Mouse (Mus musculus): ENCODE measurements around the gene Acd.

The Acd gene

DNA sequence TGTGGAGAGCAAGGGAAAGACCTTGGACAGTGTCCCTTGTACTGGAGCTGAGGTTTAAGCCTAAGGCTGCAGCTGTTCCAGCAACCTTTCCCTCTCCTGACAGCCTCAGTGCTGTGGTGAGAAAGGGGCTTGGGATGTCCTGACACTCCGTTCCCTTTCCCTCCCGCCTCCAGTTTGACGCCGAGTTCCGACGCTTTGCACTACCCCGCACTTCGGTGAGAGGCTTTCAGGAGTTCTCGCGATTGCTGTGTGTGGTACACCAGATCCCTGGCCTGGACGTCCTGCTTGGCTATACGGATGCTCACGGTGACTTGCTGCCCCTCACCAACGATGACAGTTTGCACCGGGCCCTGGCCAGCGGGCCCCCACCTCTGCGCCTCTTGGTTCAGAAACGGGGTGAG is 1.1 kb upstream of the Acd start:
- DNase-seq (ENCODE audit: low spot score), result peak; percentile 47

DNA sequence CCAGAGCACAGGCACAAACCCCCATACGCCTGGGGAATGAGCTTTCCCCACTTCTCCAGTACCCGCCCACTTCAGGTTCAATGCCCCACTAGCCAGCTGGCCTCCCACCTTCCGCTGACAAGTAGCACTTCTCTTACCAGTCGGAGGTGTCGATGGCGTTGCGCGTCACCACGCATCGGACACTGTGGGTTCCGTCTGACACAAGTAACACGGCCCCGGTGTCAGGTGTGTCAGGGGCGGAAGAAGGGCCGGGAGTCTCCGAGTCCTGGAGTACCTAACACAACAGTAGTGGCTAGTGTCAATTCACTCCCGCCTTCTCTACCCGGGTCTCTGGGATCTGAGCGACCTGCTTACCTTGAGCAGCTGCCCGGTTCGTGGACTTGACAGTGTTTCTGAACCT is 336 bp downstream of the Acd start:
- peak; percentile 59 for DNase-seq (ENCODE audit: low spot score)

DNA sequence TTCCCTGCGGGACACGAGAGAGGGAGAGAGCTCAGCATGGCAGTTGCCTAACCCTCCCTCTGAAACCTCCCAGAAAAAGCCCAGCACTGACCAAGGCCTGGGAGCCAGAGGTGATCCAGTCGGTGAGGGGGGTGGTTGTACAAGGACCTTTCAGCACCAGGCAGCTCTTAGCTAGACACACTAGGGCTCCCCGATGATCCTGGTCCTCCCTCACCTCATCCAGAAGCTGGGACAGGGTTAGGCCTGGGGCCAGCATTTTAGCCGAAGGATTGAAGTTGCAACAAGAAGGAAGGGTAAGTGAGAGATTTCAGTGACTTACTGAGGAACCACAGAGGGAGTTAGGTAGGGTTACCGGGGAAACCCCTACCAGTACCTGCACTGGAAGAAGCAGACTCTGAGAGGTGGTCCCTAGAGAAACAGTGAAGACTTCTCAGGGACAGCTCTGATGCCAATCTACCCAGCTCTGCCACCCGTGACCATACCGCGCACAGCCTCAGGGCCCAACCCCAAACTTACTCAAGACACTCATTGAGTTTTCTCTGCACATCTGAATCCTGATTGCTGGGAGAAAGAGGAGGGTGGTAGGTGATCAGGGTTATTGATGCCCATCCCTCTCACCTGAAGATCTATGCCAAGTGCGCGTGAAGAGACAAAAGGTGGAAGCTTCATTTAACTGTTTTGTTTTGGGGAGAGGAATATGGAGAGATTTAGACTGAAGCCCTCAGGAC is 1.2 kb downstream of the Acd start:
- no peak for DNase-seq (ENCODE audit: low spot score)

DNA sequence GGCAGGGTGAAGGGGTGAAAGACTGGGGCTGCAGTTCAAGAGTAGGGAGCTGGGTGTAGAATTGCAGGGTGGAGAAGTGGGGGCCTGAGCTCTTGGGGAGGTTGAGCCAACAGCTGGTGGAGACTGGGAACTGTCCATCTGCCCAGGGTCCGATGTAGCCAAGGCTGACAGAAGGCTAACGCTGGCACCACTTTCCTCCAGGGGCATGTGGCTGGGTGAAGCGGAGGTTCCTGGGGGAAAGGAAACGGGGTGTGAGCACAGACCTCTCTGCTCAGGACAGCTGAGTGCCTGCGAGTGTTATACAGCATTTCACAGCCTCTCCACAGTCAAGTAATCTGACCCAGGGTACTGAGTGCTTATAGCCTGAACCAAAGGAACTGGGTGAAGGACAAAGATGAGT is 2.2 kb downstream of the Acd start:
- no peak for DNase-seq (ENCODE audit: low spot score)

DNA sequence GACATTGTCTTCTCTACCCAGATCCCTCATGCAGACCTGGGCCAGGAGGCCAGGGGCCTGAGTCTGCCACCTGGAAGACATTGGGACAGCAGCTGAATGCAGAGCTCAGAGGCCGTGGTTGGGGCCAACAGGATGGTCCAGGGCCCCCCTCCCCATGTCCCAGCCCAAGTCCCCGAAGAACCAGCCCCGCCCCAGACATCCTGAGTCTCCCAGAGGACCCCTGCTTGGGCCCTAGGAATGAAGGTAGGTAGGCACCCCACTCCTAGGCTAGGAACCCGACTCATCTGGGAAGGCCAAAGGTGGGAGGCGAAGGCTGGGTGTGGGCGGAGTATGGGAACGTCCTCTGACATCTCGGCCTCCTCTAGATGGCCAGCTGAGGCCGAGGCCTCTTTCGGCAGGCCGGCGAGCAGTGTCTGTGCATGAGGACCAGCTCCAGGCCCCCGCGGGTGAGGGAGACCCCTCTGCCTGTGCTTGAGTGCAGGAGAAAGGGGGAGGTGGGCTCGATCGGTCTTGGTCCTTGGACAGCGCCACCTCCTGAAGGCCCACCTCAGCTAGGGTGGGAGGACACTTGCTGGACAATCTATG is 3.6 kb downstream of the Acd start:
- DNase-seq (ENCODE audit: low spot score), result peak; percentile 42

DNA sequence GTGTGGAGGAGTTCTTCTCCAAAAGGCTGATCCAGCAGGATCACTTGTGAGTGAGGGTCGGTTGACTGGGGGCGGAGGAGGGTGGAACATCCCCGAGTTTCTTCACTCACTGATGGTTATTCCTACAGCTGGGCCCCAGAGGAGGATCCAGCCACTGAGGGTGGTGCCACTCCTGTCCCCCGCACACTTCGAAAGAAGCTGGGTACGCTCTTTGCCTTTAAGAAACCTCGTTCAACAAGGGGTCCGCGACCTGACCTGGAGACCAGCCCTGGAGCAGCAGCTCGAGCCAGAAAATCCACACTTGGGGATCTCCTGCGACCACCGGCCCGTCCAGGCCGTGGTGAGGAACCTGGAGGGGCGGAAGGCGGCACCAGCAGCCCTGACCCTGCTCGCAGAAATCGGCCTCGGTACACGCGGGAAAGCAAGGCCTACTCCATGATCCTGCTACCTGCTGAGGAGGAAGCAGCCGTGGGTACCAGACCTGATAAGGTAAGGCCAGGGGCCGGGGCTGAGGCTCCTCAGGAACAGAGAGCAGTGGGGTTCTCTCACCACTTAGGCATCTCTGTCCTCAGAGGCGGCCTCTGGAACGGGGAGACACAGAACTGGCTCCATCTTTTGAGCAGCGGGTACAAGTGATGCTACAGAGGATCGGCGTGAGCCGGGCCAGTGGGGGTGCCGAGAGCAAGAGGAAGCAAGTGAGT is 5.7 kb downstream of the Acd start:
- peak; percentile 41 for DNase-seq (ENCODE audit: low spot score)

DNA sequence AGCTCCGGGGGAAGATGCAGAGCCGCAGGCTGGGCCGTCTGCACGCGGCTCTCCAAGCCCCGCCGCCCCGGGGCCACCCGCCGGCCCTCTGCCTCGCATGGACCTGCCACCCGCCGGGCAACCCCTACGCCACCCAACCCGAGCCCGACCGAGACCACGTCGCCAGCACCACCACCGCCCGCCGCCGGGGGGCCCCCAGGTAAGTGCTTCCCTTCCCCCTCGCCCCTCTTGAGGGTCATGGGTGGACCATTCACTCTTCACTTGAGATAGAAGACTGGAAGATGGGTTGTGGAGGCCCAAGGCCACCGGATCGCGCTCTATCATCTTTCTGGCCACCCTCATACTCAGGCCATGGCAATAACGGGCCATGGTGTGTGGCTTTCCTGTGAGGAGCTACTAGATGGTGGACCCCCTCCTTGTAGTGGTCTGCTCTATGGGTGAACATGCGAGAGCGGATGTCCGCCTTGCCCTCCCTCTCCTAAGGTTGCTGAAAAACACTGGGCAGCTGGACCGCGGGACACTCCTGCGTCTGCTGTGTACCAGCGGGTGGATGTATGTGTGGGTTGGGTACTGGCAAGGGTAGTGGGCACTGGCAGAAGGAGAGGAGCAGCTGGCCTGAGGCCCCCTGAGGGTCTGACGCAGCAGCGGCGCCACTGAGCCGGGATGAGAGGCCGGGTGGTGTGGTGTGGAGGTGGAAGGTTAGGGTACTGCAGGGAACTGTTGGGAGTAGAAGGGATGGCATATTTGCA is 6.7 kb downstream of the Acd start:
- peak; percentile 66 for DNase-seq (ENCODE audit: low spot score)

DNA sequence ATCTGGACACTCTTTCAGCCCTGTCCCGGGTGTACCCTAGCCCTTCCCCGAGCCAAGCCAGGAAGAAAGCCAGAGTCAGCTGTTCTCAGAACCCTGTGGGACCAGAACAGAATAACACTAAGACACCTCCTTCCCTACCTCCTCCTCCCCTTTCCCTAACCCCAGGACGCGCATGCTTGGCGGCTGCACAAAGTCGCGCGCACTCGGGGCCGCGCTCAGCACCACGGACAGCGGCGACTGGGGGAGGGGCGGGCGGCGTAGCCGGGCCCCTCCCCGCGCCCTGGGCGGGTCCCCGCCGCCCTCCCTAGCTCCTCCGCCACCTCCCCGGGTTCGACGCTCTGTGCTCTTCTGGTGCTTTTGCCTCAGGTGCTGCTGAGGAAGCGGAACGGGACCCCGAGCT is 7.3 kb downstream of the Acd start:
- DNase-seq (ENCODE audit: low spot score), result peak; percentile 88

DNA sequence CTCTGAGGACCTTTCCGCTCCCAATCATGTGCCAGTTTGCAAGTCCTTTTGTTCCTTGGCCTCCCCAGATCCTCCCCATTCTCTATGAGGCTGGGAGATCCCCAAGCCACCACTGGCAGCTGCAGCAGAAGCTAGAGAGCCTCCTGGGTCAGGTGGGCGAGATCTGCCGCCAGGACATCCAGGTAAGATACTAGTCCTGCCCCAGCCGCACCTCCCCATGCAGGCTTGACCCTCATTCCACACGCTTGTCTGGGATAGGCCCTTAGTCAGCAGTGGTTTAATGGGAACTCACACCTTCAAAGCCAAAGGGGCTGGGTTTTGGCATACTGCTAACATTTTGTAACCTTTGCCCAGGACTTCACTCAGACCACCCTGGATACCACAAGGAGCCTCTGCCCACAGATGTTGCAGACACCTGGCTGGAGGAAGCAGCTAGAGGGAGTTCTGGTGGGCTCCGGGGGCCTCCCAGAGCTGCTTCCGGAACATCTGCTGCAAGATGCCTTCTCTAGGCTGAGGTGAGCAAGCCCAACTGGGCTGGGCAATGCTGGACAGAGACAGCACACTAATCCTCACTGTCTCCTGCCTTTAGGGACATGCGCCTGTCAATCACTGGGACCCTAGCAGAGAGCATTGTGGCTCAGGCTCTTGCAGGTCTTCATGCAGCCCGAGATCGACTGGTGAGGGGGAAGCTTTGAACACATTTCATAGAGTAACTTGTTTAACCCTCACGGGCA is 8.3 kb downstream of the Acd start:
- DNase-seq (ENCODE audit: low spot score), result no peak

DNA sequence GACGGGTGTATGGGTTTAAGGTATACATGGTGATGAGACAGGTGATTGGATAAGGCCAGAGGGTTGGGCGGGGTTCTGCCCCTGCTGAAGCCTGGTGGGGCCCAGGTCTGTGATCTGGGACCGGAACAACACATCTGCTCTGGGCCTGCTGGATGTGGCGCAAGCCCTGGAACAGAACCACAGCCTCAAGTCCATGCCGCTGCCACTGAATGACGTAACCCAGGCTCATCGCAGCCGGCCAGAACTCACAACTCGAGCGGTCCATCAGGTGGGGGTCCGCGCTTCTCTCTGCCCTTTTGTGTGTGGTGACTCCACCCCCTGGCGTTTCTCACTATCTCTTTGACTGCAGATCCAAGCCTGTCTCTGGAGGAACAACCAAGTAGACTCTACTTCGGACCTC is 9.9 kb downstream of the Acd start:
- no peak for DNase-seq (ENCODE audit: low spot score)

DNA sequence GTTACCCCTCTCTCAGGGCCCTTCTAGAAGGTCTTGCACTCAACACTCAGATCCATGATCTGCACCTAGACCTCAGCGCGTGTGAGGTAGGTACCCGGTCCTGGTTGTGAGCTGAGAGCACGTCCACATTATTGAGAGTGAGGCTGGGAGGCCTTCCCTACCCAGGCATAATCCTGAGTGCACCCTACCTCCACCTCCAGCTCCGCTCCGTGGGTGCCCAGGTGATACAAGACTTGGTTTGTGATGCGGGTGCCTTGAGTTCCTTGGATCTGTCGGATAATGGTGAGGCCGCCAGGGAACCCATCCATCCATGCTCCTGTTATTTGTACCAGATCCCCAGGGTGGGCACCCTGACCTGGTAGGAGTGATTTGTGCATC is 10.9 kb downstream of the Acd start:
- no peak for DNase-seq (ENCODE audit: low spot score)

DNA sequence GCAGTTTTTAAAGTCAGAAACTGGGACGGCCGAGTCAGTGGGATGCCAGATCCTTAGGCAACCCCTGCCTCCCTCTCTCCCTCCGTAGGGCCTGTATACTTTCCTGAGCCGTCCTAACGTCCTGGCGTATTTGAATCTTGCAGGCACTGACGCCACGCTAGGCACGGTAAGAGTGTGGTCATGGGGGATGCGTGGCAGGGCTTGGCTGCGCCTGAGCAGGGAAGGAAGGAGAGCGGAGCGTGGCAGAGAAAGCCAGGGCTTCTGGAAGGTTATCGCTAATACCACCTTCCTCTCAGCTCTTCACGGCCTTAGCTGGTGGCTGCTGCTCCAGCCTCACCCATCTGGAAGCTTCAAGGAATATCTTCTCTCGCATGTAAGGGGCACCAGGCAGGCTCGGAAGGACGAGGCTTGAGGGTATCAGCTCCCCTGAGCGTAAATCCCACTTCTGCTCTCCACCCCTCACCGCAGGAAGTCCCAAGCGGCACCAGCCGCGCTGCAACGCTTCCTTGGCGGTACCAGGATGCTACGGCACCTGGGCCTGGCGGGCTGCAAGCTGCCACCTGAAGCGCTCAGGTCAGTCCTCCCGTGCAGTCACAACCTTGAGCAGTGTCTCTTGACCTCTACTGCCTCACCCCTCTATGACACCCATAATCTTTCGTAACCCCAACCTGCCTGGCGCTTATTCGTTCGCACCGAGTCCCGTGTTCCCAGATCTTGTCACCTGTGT is 11.5 kb downstream of the Acd start:
- DNase-seq (ENCODE audit: low spot score), result no peak

DNA sequence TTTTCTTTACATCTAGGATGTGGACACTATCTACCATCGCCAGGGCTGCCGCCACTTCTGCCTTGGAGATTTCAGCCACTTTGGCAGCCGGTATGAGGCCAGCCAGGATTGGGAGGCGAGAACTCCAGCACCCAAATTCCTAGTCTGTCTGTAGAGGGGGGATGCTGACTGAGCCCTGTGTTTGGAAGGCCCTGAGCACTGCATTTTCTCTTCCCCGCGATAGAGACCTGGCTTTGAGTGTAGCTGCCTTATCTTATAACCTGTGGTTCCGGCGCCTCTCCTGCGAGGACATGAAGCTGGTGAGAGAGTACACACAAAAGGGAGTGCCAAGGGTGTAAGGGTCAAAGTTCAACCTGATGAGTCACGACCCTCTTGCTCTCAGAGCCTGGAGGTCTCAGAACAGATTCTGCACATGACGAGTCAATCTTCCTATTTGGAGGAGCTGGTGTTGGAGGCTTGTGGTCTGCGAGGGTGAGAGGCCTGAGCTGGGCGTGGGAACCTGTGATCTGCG is 12.6 kb downstream of the Acd start:
- DNase-seq (ENCODE audit: low spot score), result no peak

DNA sequence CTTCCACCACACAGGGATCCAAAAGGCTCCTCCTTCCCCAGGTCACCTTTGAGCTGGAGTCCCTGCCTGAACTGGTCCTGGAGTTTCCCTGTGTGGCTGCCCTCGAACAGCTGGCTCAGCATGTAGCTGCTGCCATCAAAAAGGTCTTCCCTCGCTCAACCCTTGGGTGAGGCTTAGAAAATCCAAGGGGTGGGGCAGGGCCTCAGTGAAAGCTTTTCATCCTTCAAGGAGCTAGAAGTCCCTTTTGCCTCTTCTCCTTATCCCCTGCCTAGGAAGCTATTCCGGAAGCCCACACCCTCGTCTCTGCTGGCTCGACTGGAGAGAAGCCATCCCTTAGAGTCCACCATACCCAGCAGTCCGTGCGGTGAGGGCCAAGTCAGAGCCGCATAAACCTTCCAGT is 13.4 kb downstream of the Acd start:
- no peak for DNase-seq (ENCODE audit: low spot score)

DNA sequence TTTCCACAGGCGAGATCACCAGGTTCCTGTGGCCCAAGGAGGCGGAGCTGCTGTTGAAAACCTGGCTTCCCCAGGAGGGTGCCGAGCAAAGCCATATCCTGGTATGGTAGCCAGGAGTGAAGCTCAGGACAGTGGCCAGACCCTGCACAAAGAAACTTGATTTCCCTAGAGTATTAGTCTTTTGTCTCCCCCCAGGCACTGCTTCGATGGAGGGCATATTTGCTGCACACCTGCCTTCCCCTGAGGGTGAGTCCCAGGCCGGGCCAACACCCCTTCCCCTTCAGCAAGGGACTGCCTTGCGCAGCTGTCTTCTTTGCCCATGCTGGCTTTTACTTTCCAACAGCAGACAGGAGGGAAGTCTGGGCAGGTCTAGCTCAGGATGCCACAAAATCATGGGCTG is 14.4 kb downstream of the Acd start:
- DNase-seq (ENCODE audit: low spot score), result no peak

DNA sequence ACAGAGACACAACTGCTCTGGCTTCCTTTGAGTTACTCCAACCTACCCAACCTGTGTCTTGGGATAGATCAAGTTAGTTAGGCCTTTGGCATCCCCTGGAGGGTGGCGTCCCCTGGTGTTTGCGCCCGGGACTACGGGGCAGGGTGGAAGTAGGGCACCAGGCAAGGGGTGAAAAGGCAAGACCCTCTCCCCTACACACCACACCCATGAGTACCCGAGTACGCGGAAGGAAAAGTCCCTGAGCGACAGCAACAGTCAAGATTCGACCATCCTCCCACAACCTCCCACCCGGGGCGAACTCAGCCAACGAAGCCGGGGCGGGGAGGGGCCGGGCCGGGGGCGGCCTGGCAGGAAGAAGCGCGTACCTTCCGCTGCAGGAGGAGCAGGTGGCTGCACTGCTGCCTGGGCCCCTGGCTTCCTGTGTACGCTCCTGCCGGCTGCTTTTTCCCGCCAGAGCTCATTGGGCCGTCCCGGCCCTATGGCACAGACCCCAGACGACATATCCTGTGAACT is 15.1 kb downstream of the Acd start, which contains the start of gene Carmil2:
Gene Carmil2, plus strand, starts transcription at position 479 of the 513 bp plus-strand sequence.
- peak; percentile 80 for DNase-seq (ENCODE audit: low spot score)

DNA sequence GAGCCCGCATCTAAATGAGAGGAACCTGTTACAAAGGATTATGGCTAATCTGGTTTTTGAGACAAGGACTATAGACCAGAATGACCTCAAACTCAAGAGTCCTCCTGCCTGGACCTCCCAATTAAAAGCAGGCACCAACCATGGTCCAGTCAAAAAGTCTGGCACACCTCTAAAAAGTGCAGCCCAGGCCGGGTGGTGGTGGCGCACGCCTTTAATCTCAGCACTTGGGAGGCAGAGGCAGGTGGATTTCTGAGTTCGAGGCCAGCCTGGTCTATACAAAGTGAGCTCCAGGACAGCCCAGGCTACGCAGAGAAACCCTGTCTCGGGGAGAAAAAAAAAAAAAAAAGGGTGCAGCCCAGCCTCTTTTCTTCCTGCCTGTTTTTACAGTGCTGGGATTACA is 15.6 kb downstream of the Acd start:
- DNase-seq (ENCODE audit: low spot score), result no peak

DNA sequence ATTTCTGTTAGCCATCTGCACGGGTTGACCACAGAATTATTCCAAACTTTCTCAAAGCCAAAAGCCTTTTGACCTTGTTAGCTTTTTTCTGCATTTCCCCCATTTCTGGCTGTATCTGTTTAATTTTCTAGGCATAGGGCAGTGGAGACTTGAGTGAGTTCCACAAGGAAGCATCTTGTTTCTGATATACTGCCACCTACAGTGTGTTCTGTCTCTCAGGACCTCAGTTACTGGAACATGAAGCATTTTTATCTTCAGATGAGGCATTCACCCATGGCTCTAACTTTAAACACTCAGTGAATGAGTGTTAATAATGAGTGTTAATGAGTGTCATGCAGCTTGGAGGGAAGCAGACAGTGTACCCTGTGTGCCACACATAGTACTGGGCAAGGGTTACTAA is 23.0 kb downstream of the Acd start:
- no peak for DNase-seq (ENCODE audit: low spot score)

DNA sequence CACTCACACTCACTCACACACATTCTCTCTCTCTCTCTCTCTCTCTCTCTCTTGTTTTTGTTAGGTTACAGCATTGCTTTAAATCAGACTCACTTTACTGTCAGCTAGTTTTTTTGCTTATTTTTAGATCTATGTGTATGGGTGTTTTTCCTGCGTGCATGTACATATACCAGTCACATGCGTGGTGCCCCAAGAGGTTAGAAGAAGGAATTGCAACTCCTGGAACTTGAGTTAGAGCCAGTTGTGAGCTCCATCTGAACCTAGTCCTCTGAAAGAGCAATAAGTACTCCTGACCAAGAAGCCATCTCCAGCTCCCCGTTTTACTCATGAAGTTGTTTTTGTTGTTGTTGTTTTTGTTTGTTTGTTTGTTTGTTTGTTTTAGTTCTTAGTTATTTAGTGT is 39.7 kb downstream of the Acd start:
- no peak for DNase-seq (ENCODE audit: low spot score)

DNA sequence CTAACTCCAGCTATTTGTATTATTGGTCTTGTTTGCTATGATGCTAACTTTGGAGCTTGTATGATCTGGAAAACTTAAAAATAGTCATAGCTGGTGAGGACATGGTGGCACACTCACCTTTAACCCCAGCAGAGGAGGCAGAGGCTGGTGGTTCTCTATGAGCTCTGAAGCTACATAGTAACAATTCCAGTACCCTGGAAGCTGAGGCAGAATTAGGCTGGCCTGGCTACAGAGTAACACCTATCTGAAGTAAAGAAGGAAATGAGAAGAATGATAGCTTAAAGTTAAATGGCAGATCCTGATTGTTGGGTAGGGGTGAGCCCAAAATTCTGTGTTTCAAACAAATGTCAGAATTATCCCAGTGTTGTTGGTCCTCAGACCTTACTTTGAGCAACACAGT is 43.3 kb downstream of the Acd start:
- no peak for DNase-seq (ENCODE audit: low spot score)

DNA sequence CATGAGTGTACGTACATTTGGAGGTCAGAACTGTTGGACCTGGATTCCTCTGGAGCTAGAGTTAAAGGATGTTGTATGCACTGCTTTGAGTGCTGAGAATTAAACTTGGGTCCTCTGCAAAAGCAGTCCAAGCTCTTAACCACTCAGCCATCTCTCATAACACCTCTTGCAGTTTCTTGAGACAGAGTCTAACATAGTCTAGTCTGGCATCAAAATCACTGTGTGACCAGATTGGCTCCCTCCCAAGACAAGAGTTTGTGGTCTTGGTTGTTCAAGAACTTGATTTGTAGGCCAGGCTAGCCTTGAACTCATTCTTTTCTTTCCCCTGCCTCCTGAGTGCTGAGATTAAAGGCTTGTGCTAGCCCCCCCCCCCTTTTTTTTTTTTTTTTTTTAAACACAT is 52.0 kb downstream of the Acd start:
- DNase-seq (ENCODE audit: low spot score), result no peak
